Mouse (Mus musculus): ENCODE measurements around the gene Pcbp4.
A peak's percentile ranks its signal among the peaks of the same experiment; 100 is the strongest.

Gene Pcbp4

DNA sequence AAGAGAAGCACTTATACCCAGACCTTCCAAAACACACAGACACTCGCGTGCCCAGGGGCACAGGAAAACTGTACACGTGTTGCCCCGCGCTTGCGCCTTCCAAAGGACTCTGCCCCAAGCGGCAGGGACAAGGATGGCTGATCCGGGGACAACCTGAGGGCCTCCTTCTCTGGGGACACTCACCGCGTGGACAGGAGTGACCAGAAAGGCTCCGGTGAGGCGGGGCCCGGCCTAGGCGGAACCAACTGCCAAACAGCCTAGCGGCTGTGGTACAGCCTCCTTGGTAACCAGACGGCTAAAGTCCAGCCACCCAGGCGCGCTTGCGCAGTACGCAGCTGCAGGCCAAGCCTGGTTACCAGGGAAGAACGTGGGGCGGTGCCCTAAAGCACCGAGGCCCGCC, 5.7 kb upstream of the Pcbp4 start, which contains the start of the genes Abhd14b and Abhd14a:
Gene Abhd14b (plus strand): TSS at position 112 of the 400 bp plus-strand sequence.
Gene Abhd14a (minus strand): TSS at position 331 of the 400 bp plus-strand sequence.
- DNase-seq: peak; percentile 98

DNA sequence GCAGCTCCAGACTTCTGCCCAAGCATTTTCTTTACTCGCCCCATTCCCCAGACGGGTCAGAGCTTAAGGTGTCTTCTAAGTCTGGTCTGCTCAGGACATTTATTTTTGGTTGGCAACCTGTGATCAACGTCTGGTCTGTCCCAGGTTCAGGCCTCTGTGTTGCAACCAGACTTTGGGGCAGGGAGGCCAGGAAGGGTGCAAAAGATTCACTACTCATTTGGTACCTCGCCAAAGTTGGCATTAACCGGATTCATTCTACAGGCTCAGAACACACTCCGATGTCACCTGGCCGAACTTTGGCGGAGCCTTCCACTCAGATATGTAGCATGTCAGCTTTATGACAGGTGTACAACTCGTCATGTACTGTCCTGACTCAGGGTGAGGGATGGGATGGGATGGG, 5.1 kb upstream of the Pcbp4 start:
- peak in 1 of 2 experiments; percentile 60 for DNase-seq

DNA sequence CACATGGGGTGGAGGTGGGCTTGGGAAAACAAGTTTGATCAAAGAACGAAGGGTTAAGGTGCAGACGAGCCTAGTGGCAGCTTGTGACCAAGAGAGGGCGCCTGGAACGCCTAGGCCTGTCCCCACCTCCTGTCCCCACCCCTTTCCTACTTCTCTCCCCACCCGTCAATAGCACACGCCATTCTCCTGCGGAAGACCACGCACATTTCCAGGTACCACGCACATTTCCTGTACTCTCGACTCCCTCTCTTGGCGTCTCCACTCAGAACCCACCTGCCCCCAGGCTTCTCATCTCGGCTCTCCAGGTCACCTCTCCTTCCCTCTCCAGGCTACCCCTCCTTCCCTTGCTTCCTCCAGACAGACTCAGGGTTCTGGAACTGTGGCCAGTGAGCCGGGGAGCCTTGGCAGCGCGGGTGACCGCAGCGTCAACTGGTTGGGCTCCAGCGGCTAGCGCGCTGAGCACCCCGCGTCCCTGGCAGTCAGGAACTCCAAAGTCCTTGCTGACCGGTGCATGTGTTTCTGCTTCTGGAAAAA, 4.5 kb upstream of the Pcbp4 start:
- peak; percentile 79 to 83 for DNase-seq

DNA sequence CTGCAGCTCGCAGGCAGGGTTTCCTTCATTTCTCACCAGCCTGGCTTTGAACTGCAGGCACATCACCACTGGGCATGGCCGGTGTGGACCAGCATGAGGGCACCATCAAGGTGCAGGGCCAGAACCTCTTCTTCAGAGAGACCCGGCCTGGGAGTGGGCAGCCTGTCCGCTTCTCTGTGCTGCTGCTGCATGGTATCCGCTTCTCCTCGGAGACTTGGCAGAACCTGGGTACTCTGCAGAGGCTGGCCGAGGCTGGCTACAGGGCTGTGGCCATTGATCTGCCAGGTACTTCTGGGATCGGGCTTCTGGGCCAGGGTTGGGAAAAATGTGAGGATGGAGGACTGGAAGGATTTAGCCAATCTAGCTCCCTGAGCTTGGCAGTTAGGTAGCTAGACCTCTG, 3.1 kb upstream of the Pcbp4 start:
- DNase-seq: no peak

DNA sequence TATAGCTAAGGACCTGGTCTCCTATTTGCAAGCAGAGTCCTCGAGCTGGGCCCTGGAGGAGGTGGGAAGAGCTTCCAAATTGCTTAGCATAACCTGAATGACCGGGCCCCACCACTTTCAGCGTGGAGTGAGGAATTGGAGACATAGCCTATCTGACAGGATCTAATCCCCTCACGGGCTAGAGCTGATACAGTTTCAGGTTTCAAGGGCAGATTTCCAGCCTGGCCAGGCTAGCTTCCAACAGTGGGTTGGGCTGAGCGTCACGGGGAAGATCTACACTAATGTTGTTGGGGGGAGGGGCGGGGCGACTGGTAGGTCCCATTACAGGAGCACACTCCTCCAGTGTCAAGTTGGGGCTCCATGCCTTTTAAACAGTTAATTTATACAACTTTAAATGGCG, 2.4 kb upstream of the Pcbp4 start:
- peak; percentile 88 to 90 for DNase-seq

DNA sequence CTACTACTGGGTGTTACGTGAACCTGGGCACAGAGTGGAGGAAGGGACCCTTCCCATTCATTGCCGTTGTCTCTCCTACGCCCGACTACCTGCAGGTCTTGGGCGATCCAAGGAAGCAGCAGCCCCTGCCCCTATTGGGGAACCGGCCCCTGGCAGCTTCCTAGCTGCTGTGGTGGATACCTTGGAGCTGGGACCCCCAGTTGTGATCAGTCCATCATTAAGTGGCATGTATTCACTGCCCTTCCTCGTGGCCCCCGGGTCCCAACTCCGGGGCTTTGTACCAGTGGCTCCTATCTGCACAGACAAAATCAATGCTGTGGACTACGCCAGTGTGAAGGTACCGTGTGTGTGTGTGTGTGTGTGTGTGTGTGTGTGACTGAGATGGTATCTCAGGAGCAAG, 1.8 kb upstream of the Pcbp4 start:
- no peak for DNase-seq

DNA sequence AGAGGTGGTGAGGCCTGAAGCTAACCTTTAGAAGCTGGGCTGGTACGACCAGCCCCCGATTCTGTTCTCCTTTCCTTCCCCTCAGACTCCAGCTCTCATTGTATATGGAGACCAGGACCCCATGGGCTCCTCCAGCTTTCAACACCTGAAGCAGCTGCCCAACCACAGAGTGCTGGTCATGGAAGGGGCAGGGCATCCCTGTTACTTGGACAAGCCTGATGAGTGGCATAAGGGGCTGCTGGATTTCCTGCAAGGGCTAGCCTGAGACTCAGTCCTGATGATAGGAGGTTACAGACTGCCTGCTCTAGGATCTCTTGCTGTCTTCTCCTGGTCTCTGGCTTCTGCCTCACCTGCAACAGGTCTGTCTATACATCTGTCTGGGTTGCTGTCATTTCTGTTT, 1.2 kb upstream of the Pcbp4 start:
- DNase-seq: no peak

DNA sequence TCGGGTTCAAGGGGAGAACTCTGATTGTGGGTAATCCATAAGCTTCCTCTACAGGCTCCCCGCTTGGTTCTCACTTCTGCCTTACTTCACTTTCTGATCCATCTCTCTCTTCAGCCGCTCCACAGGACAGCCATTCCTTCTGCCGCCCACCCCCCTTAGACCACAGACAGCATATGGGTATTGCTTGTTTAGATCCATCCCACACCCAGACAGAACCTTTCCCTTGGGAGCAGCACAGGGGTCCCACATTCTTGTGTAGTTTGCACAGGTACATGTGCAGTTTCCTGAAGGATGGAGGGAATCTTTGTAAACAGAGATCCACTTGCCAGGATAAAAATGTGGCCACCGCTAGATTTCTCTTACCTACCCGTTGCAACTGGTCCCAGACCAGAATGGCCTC, 740 bp upstream of the Pcbp4 start:
- DNase-seq: no peak

DNA sequence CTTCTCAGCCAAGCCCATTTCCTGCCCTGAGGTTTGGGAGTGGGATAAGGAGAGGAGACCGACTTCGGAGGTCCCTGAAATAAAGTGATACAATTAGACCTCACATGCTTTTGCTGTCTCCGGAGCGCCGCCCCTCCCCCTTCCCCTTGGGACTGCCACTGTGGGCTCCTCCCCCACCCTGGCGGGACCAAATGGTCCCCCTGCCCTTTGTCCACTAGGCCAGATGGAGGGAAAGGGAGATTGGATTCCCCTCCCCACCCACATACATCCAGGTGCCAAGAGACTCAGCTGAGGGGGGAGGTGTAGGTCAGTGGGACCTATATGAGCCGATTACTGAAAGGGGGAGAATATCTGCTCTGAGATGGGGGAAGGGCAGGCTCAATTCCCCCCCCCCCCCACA, 270 bp upstream of the Pcbp4 start:
- DNase-seq: peak; percentile 79 to 80

DNA sequence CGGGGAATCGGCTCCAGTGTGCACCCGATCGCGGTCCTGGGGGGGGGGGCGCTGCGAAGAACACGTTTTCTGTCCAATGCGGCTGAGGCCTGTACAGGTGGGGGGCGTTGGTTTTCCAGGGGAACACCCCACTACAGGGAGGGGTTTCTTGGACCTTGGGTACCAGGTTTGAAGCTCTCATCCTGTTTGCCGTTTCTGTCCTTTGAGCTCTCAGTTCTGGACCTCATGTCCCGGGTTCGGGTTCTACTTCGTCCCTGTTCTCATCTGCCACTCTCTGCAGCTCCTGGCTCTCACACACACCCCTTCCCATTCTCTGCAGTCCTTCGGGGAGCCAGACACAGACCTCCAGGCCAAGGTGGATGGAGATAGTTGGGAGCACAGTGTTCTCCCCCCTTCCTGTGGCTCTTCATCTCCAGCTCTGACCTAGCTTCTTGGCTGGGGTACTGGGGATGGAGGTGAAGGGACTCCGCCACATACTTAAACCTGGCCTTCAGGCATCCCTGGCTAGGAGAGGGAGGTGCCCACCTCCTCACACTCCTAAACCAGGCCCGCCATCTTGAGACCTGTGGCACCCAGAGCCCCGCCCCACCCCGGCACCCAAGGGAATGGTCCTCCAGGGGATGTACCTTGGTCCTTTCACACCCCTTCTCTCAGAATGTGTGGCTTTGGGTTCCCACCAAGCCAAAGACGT, 1.1 kb downstream of the Pcbp4 start:
- no peak for DNase-seq

DNA sequence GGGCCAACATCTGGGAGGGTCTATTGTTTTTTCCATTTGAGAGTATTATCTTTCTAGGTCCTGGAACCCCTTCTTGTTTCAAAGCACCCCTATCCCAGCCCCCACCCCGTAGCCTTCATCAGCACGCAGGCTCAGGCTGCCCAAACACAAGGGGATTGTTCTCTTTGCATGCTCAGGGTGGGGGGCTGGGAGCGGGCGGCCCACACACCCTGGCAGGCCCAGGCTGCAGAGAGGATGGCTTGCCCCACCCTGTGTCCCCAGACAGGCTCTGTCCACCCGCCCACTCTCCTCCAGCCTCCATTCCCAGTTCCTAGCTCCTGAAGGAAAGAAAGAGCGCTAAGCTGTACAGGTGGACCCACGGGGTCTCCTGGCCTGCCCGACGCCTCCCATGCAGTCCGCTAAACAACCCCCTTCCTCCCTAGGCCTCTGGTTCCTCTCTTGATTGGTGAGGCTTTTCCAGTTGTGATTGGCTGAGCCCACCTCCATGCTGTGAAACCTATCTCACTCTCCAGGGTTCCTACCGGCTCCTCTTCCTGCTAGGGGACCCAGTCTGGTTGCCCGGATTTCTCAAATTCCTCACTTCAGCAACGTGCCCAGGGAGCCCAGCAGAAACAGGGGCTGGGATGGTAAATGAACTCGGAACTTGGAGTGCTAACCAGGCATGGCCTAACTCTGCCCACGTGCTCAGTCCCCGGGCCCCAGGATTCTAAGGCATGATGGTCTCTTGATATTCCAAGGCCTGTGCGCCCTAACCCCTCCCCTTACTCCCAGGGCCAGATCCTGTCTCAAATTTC, 2.0 kb downstream of the Pcbp4 start:
- DNase-seq: no peak

DNA sequence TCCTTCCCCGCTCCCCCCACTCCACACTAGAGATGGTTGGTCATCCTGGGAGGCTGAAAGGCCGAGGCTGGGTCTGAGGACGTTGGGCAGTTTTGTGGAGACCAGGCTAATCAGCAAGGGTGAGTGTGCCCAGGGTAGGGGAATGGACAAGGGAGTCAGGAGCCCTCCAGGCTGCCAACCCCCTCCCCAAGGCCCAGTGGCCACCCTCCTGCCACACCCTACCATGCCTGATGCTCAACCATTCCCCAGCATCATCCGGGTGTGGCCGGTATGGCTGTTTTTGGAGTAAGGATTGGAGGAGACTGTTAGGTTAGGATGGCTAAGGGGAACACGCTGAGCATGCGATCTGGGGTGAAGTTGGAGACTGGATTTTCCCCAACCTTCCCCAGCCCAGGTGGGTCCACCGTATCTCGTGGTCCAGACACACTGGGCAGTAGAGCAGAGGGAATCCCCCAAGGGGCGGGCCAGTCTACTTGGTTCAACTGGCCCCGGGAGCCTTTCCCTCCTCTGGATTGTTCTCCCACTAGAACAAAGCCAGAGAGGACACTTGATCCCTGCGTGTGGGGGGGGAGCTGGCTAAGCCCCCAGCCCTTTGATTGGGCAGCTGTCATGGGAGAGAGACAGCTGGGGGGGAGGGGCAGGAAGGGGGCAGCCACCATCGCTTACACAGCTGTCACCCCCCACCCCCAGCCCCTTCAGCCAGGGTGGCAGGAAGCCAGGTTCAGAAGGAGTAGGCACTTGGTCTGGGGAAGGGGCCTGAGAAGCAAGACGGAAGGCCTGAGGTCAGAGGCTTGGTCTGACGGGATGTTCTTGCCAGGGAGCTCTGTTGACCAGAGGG, 3.5 kb downstream of the Pcbp4 start:
- no peak for DNase-seq

DNA sequence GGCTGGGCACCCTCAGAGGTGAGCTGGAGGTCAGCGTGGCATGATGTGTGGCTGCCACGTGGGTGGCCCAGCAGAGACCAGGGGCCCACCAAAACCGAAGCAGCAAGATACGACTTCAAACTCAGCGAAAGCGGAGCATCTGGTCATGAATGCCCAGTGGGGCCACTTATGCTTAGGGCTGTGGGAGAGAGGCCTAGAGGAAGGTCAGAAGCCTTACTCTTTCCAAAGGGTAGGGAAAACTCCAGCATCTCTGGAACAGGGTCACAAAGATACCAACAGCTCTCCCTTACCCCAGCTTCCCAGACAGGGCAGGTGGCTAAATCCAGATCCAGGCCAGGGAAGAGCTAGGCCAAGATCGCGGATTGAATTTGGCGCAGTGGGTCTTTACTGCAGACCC, 4.1 kb downstream of the Pcbp4 start:
- no peak for DNase-seq

DNA sequence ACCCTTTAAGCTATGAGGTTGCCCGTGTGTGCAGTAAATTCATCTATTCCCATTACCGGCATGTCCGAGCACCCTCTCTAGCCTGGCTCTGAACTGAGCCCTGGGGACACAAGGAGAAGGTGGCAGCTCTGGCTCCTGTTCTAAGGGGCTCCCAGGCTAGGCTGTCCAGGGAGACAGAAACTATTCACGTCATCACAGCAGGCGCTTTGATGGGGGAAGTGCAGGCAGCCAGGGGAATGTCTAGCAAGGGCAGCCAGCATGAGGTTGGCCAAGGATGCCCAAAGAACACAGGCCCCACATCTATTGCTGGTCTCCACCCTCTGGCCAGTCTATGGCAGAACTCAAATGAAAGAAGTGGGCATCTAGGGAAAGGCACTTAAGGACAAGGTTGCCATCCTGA, 4.8 kb downstream of the Pcbp4 start:
- no peak for DNase-seq

DNA sequence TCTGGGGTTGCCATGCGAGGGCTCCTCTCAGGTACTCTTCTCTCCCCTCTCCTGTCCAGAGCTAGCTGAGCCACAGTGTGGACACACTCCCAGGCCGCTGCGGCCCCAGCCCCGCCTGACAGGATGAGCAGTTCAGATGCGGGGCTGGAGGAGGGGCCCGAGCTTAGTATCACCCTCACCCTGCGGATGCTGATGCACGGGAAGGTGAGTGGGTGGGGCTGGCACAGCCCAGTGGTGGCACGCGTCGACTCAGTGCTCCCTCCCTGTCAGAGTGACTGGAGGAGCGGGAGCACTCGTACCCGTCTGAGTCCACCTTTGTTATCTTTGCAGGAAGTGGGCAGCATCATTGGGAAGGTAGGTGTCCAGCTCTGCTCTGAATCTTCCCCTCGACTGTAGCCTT, 6.9 kb downstream of the Pcbp4 start:
- no peak for DNase-seq

DNA sequence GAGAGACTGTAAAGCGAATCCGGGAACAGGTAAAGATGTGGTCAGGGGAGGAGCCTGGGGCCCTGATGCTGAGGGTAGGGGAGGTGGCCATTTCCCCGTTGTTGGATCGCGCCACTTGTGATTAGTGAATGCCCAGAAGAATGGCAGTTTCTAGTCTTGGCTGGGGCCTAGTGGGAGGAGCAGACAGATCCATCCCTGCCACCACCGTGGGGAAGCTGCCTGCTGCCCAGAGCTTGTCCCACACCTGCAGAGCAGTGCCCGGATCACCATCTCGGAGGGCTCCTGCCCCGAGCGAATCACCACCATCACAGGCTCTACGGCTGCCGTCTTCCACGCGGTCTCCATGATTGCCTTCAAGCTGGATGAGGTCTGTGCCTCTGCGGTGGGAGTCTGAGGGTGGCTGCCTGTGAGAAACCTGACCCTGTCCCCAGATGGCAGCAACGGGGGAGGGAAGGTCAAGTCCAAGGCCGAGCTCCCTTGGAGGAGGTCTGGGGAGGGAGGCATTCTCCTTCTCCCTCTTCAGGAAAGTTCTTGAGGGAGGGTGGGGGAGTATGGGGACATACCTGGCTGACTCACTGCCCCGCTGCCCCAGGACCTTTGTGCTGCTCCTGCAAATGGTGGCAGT, 7.4 kb downstream of the Pcbp4 start:
- DNase-seq: no peak

DNA sequence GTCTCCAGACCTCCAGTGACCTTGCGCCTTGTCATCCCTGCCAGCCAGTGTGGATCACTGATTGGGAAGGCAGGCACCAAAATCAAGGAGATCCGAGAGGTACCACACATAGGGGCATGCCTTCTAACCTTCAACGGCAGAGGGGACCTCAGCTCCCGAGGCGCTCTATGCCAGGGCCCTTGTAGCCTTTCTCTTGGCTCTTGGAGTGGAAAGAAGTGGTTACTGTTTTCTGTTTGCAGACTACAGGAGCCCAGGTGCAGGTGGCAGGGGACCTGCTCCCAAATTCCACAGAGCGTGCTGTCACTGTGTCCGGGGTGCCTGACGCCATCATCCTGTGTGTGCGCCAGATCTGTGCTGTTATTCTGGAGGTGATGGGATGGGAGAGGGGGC, 7.9 kb downstream of the Pcbp4 start:
- DNase-seq: no peak

DNA sequence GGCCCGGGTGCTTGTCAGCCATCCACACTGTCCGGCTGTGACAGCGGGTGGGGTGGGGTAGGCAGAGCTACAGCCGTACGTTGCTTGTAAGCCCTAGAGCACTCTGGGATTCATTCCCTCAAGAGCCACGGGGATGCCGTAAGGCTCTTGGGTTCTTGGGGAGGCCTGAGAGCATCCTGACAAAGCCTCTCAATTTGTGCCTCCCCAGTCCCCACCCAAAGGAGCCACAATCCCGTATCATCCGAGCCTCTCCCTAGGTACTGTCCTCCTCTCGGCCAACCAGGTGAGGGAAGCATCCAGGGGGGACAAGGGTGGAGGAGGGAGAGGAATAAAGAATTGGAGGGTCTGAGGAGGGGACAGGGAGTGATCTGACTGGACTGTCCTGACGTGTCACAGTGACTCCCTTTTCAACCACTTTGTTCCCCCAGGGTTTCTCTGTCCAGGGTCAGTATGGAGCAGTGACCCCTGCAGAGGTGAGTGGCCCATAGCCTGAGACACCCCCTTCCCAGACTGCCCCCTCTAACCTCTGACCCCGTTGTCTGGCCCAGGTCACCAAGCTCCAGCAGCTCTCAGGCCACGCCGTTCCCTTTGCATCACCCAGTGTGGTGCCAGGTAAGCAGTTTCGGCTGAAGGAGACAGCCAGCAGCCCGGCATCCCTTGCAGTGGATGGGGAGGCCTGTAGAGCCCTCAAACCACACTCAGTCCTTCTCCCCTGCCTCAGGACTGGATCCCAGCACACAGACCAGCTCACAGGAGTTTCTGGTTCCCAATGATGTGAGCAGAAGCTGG, 8.7 kb downstream of the Pcbp4 start:
- no peak for DNase-seq

DNA sequence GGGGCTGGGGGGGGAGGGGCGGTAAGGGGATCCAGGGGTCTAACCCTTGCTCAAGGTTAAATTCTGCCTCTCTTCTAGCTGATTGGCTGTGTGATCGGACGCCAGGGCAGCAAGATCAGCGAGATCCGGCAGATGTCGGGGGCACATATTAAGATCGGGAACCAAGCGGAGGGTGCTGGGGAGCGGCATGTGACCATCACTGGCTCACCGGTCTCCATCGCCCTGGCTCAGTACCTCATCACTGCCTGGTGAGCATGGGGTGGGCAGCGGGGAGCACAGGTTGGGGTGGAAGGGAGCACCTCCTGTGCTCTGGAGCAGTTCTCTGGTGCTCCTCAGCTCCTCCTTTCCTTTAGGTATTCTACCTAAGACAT, 9.3 kb downstream of the Pcbp4 start:
- no peak for DNase-seq

DNA sequence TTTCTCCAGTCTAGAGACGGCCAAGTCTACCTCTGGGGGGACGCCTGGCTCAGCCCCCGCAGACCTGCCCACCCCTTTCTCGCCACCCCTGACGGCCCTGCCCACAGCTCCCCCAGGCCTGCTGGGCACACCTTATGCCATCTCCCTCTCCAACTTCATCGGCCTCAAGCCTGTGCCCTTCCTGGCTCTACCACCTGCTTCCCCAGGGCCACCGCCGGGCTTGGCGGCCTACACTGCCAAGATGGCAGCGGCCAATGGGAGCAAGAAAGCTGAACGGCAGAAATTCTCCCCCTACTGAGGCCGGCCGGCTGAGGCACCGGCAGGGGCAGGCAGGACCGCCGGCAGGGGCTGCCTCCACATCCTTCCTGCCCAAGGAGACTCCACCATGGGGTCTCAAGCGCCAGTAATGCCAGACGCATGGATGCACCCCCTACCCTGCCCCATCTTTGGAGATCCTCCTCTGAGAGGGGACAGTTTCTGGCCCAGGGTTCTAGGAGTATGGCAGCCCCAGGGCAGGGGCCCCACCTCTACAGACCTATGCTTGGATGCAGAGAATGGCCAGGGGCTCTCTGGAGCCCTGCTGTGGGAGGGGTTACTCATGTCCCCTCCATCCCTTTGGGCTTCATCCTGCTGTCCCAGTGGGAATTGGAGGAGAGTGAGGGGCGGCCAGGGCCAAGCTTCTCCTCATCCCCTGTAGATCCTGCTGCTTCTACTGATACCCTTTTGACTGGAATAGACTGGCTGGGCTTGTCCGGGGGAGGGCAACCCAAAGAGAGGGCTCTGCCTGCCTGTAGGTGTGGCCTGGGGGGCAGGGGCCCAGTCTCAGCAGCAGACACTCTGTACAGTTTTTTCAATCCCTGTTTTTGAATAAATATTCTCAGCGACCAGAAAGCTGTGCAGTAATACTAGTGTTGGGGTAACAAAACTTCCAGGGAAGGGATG, 10.3 kb downstream of the Pcbp4 start:
- no peak for DNase-seq
